27 mouse cellular contexts compared by ENCODE assay signal in the genomic region with DNA sequence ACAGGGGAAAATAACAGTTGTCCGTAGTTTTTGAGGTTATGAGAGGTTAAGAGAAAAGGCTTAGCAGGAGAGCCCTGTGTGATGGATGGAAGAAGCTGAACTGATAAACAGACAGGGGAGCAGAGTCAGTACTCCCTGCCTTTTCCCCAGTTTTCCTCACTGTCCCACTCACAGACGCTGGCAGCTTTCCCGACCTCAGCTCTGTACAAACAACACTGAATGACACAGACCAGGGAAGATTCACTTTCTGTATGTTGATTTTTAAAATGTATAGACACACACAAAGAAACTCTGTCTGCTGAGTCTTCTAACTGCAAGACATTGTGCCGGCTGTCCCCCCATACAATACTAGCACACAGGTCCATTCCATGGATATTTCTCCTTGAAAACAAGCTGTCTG.
"Had no signal": no experiment of that assay in that cellular context is flagged by ENCODE, and none has a peak within 500 bp of the region (broad histone marks: within the 10 kb centered on the region; RNA-seq: fewer than 3 reads in every experiment).

No protein-coding gene starts in this region.

- H3K36me3 ChIP-seq: embryonic facial prominence, embryonic 10.5 days; embryonic facial prominence, embryonic 12.5 days; embryonic facial prominence, embryonic 13.5 days; embryonic facial prominence, embryonic 15.5 days; forebrain, embryonic 10.5 days; forebrain, embryonic 12.5 days; forebrain, embryonic 15.5 days had no signal

- DNase-seq: cerebellum, adult 8-10 months; cerebellum, adult 9-10 months; cerebellum, adult 9-11 months; cerebellum, postnatal 10 days; cerebellum, postnatal 14 days; cerebellum, postnatal 25 days; cerebellum, postnatal 36 days; embryo, embryonic 11 days; forebrain, postnatal 0 days; gastrocnemius, adult 2 months; gastrocnemius, postnatal 10 days; gastrocnemius, postnatal 14 days; gastrocnemius, postnatal 25 days; gastrocnemius, postnatal 36 days; heart, adult 11 months; heart, adult 2 months had no signal

- H3K4me1 ChIP-seq: embryonic facial prominence, embryonic 12.5 days; embryonic facial prominence, embryonic 13.5 days; embryonic facial prominence, embryonic 15.5 days; forebrain, embryonic 12.5 days; forebrain, embryonic 13.5 days; forebrain, embryonic 15.5 days had no signal

- H3K9ac ChIP-seq: embryonic facial prominence, embryonic 12.5 days; embryonic facial prominence, embryonic 13.5 days; embryonic facial prominence, embryonic 15.5 days; forebrain, embryonic 12.5 days; forebrain, embryonic 13.5 days; forebrain, embryonic 15.5 days; forebrain, postnatal 0 days had no signal

- H3K4me3 ChIP-seq: embryonic facial prominence, embryonic 10.5 days; embryonic facial prominence, embryonic 12.5 days; embryonic facial prominence, embryonic 13.5 days; embryonic facial prominence, embryonic 15.5 days; erythroblast, embryonic 14.5 days; forebrain, embryonic 10.5 days; forebrain, embryonic 12.5 days; forebrain, embryonic 13.5 days; forebrain, embryonic 15.5 days; gastrocnemius, adult 2 months; heart, adult 2 months had no signal

- H3K4me2 ChIP-seq: embryonic facial prominence, embryonic 12.5 days; embryonic facial prominence, embryonic 13.5 days; embryonic facial prominence, embryonic 15.5 days; forebrain, embryonic 12.5 days; forebrain, embryonic 13.5 days; forebrain, embryonic 15.5 days had no signal

- H3K9me3 ChIP-seq: embryonic facial prominence, embryonic 10.5 days; embryonic facial prominence, embryonic 12.5 days; embryonic facial prominence, embryonic 13.5 days; embryonic facial prominence, embryonic 15.5 days; forebrain, embryonic 10.5 days; forebrain, embryonic 12.5 days; forebrain, embryonic 13.5 days; forebrain, embryonic 15.5 days had no signal

- ATAC-seq: forebrain, embryonic 13.5 days; forebrain, embryonic 14.5 days; forebrain, embryonic 15.5 days; forebrain, embryonic 16.5 days; forebrain, postnatal 0 days had no signal

- H3K27ac ChIP-seq: embryonic facial prominence, embryonic 10.5 days; embryonic facial prominence, embryonic 12.5 days; embryonic facial prominence, embryonic 13.5 days; embryonic facial prominence, embryonic 15.5 days; forebrain, embryonic 10.5 days; forebrain, embryonic 12.5 days; forebrain, embryonic 13.5 days; forebrain, embryonic 15.5 days; gastrocnemius, adult 2 months; heart, adult 2 months had no signal

- H3K27me3 ChIP-seq: embryonic facial prominence, embryonic 12.5 days; embryonic facial prominence, embryonic 13.5 days; embryonic facial prominence, embryonic 15.5 days; forebrain, embryonic 12.5 days; forebrain, embryonic 13.5 days; forebrain, embryonic 15.5 days had no signal
